Mouse (Mus musculus) neutrophil, adult 65 days (primary cell): Measurements from ENCODE around the gene Dpf1. TPM values are rescaled to one million over a fixed set of nuclear protein-coding genes. Genes with fewer than 3 reads are reported as not detected.

Source experiments
- total RNA-seq: library from RNA; stranded (reverse); gene quantifications from 2 replicates; pipeline ENCODE4 v1.2.4, GENCODE M21; 2023

Dpf1 gene
- total RNA-seq, result not detected in 2 replicates

GRCm38 (mm10) chr7:29303738-29304462, at the start of gene Dpf1:
TSS of gene Dpf1 (plus strand) at chr7:29303951.

GRCm38 (mm10) chr7:29281201-29282073, 22.3 kb upstream of the Dpf1 start, which contains the start of gene Spint2:
TSS of gene Spint2 (minus strand) at chr7:29281912.

GRCm38 (mm10) chr7:29288942-29289638, 14.7 kb upstream of the Dpf1 start, which contains the start of gene Ppp1r14a:
TSS of gene Ppp1r14a (plus strand) at chr7:29289308.

Other genes with a start within 250 kb of the Dpf1 start
- 0.18 and 0.19 TPM in 2 replicates for gene Ryr1, start 178.8 kb upstream of the Dpf1 start, total RNA-seq
- 319 and 346 TPM in 2 replicates for gene Rasgrp4, start 169.1 kb upstream of the Dpf1 start, total RNA-seq
- gene Fam98c, start 147.7 kb upstream of the Dpf1 start, total RNA-seq, result 11.4 and 17.5 TPM in 2 replicates
- gene Ggn, start 133.7 kb upstream of the Dpf1 start, total RNA-seq, result 0.36 TPM in 1 of 2 replicates, not detected in the other
- gene Spred3, start 133.5 kb upstream of the Dpf1 start, total RNA-seq, result 1.2 and 2.6 TPM in 2 replicates
- gene Psmd8, start 123.2 kb upstream of the Dpf1 start, total RNA-seq, result 151 and 171 TPM in 2 replicates
- 0.91 and 1.5 TPM in 2 replicates for gene Catsperg1, start 89.9 kb upstream of the Dpf1 start, total RNA-seq
- gene Kcnk6, start 71.4 kb upstream of the Dpf1 start, total RNA-seq, result 5.5 and 7.0 TPM in 2 replicates
- 13.2 and 15.8 TPM in 2 replicates for gene Yif1b, start 65.6 kb upstream of the Dpf1 start, total RNA-seq
- not detected in 2 replicates for gene 2200002D01Rik, start 55.5 kb upstream of the Dpf1 start, total RNA-seq
- gene Spint2, start 22.0 kb upstream of the Dpf1 start, total RNA-seq, result 17.1 and 21.7 TPM in 2 replicates
- gene Ppp1r14a, start 14.6 kb upstream of the Dpf1 start, total RNA-seq, result not detected in 2 replicates
- 31.2 and 44.8 TPM in 2 replicates for gene Sipa1l3, start 214.7 kb downstream of the Dpf1 start, total RNA-seq